Mouse (Mus musculus) erythroblast, embryonic 14.5 days (primary cell): ENCODE data around the gene Fbn1.

Experiments
- GATA1 ChIP-seq: IDR thresholded peaks from 2 replicates; pipeline ENCODE4 v1.6.1; 2012; ENCODE audit warnings: low read length, inconsistent platforms, mixed read lengths
- TAL1 ChIP-seq: IDR thresholded peaks from 3 replicates; pipeline ENCODE4 v1.6.1; 2012; ENCODE audit warnings: low read length, inconsistent platforms, mixed read lengths

GRCm38 (mm10) chr2:125470553-125471295, 37.1 kb downstream of the Fbn1 start:
- TF ChIP-seq GATA1 = no peak
- TF ChIP-seq TAL1 = no peak
